Mouse (Mus musculus): Measurements from ENCODE around the gene Prkd2.

Gene Prkd2

DNA sequence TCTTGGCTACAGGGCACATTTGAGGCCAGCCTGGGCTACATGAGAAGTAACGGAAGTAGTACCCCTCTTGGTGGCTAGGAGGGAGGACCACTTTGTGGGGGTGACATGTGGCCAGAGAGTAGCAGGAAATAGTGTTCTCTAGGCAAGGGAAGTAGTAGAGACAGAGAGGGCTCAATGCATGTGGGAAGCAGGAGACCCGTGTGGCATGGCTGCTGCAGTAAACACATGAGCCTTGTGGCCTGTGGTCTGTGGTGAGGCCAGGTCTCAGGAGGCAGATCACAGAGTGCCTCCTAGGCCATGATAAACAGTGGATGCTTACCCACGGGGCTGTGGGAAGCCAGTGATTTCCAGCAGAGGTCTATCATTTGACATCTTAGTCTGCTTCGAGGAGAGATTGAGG lies 15.4 kb upstream of the Prkd2 start:
- DNase-seq (ENCODE audit: low read depth) = no peak

DNA sequence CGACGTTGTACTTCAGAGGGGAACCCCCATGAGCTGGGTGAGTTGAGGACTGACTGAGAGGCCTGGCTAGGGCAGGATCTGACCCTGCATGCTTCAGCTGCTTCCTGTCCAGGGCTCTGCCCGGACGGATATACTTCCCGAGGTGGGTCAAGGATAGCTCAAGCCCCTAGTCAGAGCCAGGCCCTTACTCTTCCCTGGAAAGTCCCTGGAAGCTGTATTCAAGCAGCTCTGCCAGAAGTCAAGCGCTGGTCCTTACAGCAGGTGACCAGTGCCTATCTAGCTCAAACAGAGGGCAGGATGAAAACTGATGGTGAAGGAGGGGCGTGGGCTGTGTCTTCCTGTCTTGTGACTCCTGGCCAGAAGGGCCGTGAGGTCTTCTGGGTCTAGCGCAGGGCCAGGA lies 12.3 kb upstream of the Prkd2 start:
- no peak for DNase-seq (ENCODE audit: low read depth)

DNA sequence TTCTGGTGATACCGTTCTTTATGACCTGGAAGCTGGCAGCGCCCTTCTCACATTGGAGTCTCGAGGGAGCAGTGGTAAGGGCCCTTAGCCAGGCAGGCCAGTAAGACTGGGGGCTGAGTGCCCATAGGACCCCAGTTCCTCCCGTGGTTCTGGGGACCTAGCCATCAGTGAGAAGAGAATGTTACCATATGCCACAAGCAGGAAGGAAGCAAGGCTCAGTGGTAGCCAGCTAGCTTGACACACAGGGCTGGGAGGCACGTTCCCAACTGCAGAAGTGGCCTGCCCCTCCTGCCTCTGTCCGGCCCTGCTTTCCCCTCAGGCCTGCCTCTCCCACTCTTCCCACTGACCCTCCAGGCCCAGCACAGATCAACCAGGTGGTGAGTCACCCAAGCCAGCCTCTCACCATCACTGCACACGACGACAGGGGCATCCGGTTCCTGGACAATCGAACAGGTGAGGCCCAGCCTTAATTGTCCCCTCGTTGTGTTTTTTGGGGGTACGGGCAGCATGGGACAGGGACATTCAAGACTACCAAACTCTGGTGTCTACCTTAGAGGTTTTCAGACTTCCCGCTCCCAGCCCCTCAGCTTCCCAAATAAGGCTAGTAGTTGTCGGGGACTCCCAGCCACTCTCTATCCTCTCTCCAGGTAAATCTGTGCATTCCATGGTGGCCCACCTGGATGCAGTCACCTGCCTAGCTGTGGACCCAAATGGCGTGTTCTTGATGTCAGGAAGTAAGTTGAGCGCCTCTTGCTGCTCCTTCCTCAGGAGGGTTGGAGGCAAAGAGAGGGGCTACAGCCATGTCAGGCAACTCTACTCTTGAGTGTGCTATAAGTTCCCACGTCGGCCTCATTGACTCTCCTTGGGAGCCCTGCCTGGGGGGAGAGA lies 4.5 kb upstream of the Prkd2 start:
- DNase-seq (ENCODE audit: low read depth) = no peak

DNA sequence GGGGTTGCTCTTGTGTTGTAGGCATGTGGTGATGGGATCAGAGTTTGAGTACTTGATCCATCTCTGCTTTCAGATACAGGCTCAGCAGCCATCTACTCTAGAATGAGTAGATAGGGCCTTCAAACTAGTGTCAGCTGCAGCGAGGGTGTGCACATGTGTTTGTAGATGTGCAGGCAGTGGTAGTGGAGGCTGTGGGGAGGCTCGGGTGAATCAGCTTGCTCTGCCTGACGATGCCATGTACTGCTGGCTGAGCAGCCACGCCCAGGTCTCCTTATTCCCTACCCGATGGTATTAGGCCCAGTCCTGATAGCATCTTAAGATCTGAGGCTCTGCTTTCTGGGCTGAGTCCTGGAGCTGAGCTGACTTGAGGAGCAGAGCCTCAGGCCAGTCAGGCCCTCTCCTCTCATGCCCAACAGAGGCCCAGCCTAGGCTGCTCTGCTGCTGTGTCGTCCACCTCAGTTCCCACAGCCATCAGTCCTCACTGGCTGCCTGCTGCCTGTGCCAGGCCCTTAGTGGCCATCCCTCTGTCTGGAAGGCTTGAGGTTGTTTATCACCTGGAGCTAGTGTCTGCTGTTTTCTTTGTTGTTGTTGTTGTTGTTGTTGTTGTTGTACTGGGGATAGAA lies 3.8 kb upstream of the Prkd2 start:
- DNase-seq (ENCODE audit: low read depth) = no peak

DNA sequence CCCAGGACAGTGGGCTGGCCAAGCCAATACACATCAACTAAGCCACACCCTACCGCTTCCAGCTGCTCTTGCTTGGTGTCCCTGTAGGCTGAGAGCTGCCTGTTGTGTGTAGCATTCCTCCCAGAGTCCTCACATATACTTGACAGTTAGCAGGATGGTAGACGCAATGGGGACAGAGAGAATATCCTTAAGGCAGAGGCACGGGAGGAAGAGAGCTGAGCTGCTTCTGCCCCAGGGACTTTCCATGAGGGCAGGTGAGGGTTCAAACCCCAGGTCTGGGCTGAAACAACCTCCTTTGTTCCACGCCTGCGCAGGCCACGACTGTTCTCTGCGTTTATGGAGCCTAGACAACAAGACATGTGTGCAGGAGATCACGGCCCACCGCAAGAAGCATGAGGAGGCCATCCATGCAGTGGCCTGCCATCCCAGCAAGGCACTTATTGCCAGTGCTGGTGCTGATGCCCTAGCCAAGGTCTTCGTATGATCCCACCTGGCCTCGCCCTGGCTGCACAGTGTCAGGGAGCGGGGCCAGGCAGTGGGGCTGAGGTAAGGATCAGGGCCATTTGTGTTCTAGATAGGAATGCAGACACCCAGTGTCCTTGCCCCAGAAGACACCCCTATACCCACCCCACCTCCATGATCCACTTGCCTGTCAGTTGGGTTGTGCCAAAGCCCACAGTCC lies 3.1 kb upstream of the Prkd2 start:
- no peak for DNase-seq (ENCODE audit: low read depth)

DNA sequence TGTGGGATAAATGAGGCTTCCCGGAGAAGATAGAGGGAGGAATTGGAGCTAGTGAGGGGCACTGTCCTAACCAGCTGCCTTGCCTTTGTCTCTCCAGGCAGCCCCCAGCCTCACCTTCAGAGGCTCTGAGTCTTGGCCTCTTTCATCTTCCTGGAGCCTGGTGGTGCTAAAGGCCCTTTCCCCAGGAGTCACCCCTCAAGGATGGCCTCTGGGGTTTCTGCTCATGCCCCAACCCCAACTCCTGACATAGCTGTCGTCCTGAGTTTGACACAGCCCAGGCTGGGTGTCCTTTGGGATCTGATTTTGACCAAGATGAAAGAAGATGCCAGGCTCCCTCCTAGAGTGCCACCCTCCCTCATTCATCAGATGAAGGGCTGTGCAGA lies 2.6 kb upstream of the Prkd2 start:
- no peak for DNase-seq (ENCODE audit: low read depth)

DNA sequence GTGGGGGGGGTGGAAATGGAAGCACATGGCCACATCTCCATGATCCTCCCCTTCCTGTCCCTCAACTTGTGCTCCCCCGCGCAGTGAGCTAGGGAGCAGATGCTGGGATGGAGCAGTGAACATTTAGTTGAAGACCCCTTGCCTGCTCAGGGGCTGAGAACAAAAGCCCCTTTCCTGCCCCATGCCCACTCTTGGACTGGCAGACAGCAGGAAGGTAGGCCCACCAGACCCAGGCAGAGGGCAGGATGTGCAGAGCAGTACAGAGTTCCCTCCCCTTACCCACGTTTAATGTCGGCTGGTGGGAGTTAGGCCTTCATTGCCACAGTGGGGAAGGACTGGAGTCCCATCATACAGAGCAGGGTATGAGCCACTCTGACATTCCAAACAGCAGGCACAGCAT lies 1.6 kb upstream of the Prkd2 start:
- no peak for DNase-seq (ENCODE audit: low read depth)

DNA sequence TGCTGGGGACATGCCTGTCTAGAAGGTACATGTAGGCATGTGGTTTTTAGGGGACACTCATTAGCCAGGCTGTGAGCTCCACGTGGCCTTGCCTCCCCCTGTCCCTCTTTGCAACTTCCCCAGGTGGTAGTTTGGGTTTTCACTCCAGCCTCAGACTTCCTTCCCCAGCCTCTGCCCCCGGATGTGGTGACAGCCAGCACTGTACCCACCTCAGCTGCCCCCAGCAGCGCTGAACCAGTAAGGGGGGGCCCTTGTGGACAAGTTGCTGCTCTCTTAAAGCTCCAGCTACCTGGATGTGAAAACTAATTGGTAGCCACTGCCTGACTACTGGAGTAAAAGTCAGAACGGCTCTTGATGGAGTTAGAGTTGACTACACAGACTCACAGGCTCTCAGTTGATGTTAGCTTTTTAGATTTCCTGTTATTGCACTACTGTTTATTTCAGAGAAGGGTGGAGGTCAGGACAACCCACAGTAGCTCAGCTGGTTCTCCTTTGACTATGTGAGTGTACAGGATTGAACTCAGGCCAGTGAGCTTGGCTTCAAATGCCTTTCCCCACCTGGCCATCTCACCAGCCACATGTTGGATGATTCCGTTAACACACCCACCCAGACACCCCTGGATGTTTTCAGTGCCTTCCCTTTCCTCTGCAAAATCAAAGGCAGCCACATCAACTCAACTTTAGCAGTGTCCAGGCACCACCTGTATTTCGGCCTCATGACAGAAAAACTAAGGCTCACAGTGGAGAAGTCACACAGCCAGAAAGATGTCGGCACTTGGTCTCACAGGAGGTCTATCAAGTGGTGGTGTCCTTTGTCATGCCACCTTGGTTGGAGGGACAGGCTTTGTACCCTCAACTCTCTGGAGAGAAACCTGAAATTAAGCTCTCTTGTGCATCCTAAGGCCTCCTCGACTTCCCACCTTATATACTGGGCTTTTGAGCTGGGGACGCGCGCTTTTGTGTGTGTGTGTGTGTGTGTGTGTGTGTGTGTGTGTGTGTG lies 841 bp upstream of the Prkd2 start:
- DNase-seq (ENCODE audit: low read depth) = no peak

DNA sequence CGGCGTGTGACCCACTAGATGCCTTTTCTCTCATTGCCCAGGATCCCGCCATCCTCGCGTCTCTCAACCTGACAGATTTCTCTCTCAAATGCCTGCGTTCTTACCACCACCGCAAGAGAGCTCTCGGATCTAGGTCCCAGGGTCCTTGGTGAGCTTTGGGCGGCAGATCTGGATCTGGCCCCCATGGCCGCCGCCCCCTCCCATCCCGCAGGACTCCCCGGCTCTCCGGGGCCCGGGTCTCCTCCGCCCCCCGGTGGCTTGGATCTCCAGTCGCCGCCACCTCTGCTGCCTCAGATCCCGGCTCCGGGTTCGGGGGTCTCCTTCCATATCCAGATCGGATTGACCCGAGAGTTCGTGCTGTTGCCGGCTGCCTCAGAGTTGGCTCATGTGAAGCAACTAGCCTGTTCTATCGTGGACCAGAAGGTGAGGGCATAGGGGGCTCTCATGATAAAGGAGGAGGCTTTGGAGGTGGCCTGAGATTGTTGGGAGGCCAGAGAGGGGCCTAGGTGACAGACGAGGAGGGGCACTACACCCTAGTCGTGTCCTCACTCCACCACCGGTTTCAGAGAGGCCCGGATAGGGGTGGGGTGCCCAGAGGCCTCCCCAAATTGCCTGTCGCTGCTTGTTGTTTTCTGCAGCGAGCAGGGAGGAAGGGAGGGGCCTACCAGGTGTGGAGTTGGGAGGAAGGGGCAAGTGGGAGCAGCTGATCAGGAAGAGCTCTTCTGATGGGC lies 904 bp downstream of the Prkd2 start:
- no peak for DNase-seq (ENCODE audit: low read depth)

DNA sequence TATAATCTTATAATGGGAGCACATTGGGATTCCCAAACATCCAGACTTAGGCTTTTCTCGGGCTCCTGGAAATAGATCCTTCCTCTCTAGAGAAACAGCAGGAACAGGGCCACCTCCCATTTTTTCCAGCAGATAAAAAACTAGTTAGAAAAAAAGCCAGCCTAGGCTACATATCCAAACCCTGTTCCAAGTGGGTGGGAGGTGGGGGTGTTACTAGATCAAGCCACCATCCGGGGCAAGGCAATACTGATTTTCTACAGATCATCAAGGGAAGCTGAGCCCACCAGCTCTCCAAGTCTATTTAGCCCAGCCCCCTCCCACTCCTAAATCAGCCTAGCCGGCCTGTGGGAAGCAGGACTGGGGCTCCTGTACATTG lies 2.0 kb downstream of the Prkd2 start:
- DNase-seq (ENCODE audit: low read depth) = no peak

DNA sequence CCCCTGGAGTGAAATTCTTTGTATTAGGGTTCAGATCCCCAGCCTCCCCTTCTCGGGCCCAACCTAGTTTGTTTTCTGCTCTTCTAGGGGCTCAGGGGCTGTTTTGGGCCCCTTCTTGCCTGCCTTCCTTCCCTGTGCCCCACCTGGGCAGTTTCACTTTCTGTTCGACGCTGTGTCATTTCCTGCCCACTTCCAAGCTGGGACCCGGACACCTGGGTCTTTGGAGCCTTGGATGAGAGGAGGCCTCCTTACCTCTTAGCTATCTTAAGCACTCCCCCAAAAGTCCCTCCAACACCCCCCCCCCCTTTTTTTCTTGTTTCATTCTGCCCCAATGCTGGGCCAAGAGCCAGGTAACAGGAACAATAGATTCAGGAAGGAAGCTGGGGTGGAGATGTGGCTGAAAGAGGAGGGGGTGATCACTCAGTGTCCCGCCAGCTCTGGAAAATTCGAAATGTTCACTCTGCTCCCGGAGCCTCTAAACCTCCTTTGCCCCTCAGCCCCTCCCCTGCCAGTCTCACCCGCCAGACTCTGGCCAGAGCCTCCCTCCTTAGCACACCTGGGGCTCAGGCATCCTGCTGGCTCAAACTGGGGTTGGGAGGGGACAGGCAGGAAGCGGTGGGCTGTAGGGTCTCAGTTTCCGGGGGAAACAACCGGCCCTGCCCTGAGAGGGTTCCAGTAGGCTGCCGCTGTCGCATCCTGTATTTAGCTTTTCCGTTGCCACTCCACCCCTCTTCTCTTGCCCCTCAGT lies 2.5 kb downstream of the Prkd2 start:
- no peak for DNase-seq (ENCODE audit: low read depth)

DNA sequence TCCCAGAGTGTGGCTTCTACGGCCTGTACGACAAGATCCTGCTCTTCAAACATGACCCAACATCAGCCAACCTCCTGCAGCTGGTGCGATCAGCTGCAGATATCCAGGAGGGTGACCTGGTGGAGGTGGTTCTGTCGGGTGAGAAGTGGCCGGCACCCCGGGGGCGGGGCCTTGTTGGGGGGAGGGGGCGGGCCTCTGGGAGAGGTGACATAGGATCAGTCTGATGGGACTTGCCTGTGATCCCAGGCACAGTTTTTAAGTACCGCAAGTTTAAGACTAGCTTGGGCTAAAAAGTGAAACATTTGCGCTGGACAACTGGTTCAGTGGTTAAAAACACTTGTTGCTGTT lies 3.1 kb downstream of the Prkd2 start:
- no peak for DNase-seq (ENCODE audit: low read depth)

DNA sequence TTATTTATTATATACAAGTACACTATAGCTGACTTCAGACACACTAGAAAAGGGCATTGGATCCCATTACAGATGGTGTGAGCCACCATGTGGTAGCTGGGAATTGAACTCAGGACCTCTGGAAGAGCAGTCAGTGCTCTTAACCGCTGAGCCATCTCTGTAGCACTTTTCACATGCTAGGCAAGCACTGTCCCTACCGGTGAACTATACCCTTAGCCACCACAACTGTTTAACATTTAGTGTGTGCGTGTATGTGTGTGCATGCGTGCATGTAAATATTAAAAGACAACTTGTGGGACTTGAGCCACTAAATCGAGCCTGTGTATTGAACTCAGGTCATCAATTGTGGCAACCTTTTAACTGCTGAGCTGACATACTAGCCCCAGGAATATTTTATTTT lies 4.1 kb downstream of the Prkd2 start:
- DNase-seq (ENCODE audit: low read depth) = no peak

DNA sequence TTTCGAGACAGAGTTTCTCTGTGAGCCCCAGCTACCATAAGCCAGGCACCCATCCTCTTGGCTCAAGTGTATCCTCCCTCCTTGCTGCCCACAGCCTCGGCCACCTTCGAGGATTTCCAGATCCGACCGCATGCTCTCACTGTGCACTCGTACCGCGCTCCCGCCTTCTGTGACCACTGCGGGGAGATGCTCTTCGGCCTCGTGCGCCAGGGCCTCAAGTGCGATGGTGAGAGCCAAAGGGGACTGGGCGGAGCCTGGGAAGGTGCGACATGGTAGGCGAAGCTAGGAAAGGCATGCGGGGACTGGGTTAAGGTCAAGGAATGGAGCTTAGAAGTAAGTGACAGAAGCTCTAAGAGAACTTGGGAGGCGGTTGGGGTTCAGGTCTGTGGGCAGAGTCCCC lies 4.8 kb downstream of the Prkd2 start:
- no peak for DNase-seq (ENCODE audit: low read depth)

DNA sequence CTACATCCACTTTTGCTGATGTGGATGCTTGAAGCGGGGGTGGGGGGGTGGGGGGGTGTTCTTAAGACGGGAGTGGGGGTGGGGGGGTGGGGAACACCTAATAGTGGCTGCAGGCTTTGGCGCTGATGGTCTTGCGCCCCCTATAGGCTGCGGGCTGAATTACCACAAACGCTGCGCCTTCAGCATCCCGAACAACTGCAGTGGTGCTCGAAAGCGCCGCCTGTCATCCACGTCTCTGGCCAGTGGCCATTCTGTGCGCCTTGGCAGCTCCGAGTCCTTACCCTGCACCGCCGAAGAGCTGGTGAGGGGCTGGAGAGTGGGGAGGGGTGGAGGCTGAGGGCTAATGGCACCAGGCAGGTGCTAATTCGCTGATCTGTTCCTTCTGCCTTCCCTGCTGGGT lies 5.9 kb downstream of the Prkd2 start:
- DNase-seq (ENCODE audit: low read depth) = no peak

DNA sequence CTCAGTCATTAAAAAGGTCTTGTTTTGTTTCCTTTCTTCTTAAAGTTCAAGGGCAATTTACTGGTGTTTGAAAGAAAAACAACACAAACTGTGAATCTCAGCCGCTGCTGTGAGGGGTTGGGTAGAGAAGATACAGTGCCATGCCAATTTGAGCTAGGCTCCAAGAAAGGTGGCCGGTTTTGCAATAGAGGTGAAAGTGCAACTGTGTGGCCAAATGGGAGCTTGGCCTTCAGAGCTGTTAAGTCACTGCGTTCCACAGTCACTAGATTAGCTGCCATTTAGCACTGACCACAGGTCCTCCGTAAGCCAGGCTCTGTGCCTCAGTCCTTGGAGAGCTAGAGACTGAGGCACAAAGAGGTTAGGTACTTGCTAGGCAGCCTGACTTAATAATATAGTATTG lies 8.9 kb downstream of the Prkd2 start:
- DNase-seq (ENCODE audit: low read depth) = no peak

DNA sequence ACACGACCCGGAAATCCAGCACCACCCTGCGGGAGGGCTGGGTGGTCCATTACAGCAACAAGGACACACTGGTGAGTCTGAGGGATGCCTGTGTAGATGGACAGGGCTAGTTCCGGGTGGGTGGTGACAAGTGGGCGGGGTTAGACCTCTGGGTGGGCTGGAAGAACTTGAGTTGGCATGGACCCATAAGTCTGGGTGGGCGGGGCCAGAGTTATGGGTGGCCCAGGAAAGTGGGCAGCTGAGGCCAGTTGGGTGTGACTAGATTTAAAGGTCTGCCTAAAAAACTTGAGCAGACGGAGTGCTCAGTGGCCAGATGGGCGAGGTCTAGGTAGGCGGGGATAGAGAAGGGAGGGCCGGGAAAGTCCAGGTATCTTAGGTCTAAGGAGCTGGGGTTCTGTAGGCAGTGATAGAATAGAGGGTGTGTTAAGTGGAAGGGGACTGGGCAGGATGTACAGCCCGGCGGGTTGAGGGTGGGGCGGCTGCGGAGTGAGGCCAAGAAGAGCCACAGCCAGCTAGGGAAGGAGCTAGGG lies 10.7 kb downstream of the Prkd2 start:
- DNase-seq (ENCODE audit: low read depth) = no peak

DNA sequence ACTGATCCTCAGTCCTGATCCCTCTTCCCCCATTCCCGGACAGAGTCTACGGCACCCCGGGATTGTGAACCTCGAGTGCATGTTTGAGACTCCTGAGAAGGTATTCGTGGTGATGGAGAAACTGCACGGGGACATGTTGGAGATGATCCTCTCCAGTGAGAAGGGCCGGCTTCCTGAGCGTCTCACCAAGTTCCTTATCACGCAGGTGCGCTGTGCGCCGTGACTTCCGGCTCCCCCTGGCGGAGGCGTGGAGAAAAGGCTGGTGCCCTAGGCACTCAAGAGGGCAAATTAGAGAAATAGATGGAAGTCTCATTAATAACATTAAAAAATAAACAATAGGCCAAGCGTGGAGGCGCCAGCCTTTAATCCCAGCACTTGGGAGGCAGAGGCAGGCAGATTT lies 15.6 kb downstream of the Prkd2 start:
- DNase-seq (ENCODE audit: low read depth) = no peak

DNA sequence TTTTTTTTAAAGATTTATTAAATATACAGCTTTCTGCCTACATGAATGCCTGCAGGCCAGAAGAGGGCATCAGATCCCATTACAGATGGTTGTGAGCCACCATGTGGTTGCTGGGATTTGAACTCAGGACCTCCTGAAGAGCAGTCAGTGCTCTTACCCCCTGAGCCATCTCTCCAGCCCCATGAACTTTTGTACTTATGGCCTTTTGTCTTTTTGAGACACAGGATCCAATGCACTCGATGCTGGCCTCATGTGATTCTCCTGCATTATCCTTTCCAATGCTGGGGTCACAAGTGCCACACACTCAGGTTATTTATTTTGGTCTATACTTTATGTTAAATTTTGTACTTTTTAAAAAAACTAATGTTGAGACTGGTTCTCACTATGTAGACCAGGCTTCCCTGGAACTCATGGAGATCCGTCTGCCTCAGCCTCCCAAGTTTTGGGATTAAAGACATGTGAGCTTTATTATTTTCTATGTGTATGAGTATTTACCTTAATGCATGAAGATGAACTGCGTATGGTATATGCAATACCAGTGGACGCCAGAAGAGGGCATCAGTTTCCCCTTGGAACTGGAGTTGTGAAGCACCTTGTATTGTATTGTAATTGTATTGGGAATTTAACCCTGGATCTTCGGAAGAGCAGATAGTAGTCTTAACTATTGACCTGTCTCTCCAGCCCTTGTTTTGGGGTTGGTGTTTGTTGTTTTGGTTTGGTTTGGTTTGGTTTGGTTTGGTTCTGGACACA lies 17.4 kb downstream of the Prkd2 start:
- DNase-seq (ENCODE audit: low read depth) = no peak

DNA sequence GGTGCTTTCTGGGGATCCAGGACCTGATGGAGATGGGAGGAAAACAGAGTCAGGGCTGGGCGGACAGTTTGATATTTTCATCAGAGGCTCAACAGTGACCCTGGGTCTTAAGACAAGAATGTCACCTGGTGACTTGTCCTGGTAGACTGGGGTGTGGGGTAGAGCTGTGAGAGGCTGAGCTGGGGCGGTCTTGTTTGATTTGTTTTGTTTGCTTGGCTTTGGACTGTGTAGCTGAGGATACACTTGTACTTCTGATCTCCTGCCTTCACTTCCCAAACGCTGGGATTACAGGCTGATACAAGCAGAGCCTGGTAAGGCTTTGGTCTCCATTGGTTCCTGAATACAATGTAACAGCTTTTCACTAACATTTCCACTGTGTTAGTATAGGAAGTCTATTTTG lies 24.8 kb downstream of the Prkd2 start:
- no peak for DNase-seq (ENCODE audit: low read depth)

Data from fibroblast of lung, adult 2 months (primary cell).